Mouse (Mus musculus) hindbrain, embryonic 11.5 days (tissue): ENCODE measurements around the gene Naglu. TPM values are rescaled to one million over a fixed set of nuclear protein-coding genes. Genes with fewer than 3 reads are reported as not detected.
"Not testable (repeated sequence)": the region's sequence is repeated elsewhere in the genome, so short reads cannot be mapped to it uniquely, and the experiment has no call there.

Source experiments
- ATAC-seq: fragments of 200-750 bp; cut with Nextera tagmentation; 2 replicates; pipeline ENCODE4 v1.8.0; 2017; ENCODE audit warnings: mild to moderate bottlenecking, moderate TSS enrichment, moderate library complexity; ENCODE audit not compliant: low FRiP score
- DNase-seq: peaks from one replicate; pipeline ENCODE4 v3.0.0-alpha.2; 2015; ENCODE audit warnings: low spot score
- H3K27ac ChIP-seq: fragments of 300-500 bp; sonication (generic); 2 replicates; pipeline ENCODE4 v1.5.1; 2014; ENCODE audit warnings: mild to moderate bottlenecking, low read depth, low read length
- H3K27me3 ChIP-seq: fragments of 300-500 bp; sonication (generic); 2 replicates; pipeline ENCODE4 v1.6.1; 2014; ENCODE audit warnings: mild to moderate bottlenecking, low read length, moderate library complexity, mixed read lengths; ENCODE audit not compliant: control insufficient read depth, insufficient read depth
- H3K36me3 ChIP-seq: fragments of 300-500 bp; sonication (generic); 2 replicates; pipeline ENCODE4 v1.6.1; 2014; ENCODE audit warnings: mild to moderate bottlenecking, low read length, moderate library complexity, mixed read lengths; ENCODE audit not compliant: control insufficient read depth, insufficient read depth
- H3K4me1 ChIP-seq: fragments of 300-500 bp; sonication (generic); replicated peaks from 2 replicates; pipeline ENCODE4 v1.6.1; 2014; ENCODE audit warnings: low read length, mixed read lengths; ENCODE audit not compliant: control insufficient read depth, insufficient read depth
- H3K4me2 ChIP-seq: fragments of 300-500 bp; sonication (generic); replicated peaks from 2 replicates; pipeline ENCODE4 v1.6.1; 2014; ENCODE audit warnings: mild to moderate bottlenecking, low read depth, low read length
- H3K4me3 ChIP-seq: fragments of 300-500 bp; sonication (generic); 2 replicates; pipeline ENCODE4 v1.5.1; 2014; ENCODE audit warnings: low read depth, low read length
- H3K9ac ChIP-seq: fragments of 300-500 bp; sonication (generic); 2 replicates; pipeline ENCODE4 v1.6.1; 2014; ENCODE audit warnings: low read depth, low read length
- H3K9me3 ChIP-seq: fragments of 300-500 bp; sonication (generic); 2 replicates; pipeline ENCODE4 v1.6.1; 2016; ENCODE audit warnings: low read length; ENCODE audit not compliant: control insufficient read depth
- WGBS: fragments of 180-500 bp; shearing (Covaris S2); extraction: QIAGEN DNeasy Blood & Tissue Kit; methylation state at CpG from one replicate; pipeline ENCODE4 v1.1.7; 2014; 5-methylcytosine and 5-hydroxymethylcytosine counted together
- polyA plus RNA-seq: library from polyadenylated mRNA; unstranded; fragments of >200 nt; fragmentation: Nextera tagmentation; extraction: Ambion mirVana; gene quantifications from 2 replicates; pipeline ENCODE4 v1.2.1, GENCODE M21; 2014

The Naglu gene
- polyA plus RNA-seq, 1 experiment from 2014 or later = 5.8 TPM

GRCm38 (mm10) chr11:101119131-101119760 lies 49.4 kb downstream of the Naglu start:
- DNase-seq = no peak
- peak overlapping the region; percentile 83 for H3K9ac ChIP-seq

GRCm38 (mm10) chr11:101119761-101120544 lies 50.1 kb downstream of the Naglu start, which contains the start of the genes Retreg3 and Tubg1:
Retreg3 (minus strand) TSS chr11:101119893.
Tubg1 (plus strand) TSS chr11:101119938.
- no peaks in the 10 kb centered on the region for H3K27me3 ChIP-seq
- H3K36me3 ChIP-seq = peaks cover 5% of the 10 kb centered on the region; the same call in 1 of the 2 replicates
- DNase-seq (peak; percentile 100), ATAC-seq (peak; percentile 94)
- H3K27ac ChIP-seq = peak within 1 kb of the TSS; percentile 85
- H3K4me2 ChIP-seq = peak within 1 kb of the TSS; percentile 92
- H3K9ac ChIP-seq = peak within 1 kb of the TSS; percentile 83
- under 1% methylated on average over 61 of the region's 61 CpGs for WGBS
- peak within 1 kb of the TSS; percentile 81 for H3K4me3 ChIP-seq
- H3K9me3 ChIP-seq = no peaks in the 10 kb centered on the region
- peaks cover 6% of the 10 kb centered on the region; the same call in 1 of the 2 replicates for H3K4me1 ChIP-seq

More at GRCm38 (mm10) chr11:101119131-101119760, 49.4 kb downstream of the Naglu start:
- under 1% methylated on average over 38 of the region's 39 CpGs for WGBS
- peak; percentile 73 for ATAC-seq
- Histone ChIP-seq H3K4me1 (peaks cover 6% of the 10 kb centered on the region; the same call in 1 of the 2 replicates), H3K4me3 (peak overlapping the region; percentile 81), H3K9me3 (no peaks in the 10 kb centered on the region), H3K27me3 (no peaks in the 10 kb centered on the region), H3K36me3 (peaks cover 5% of the 10 kb centered on the region; the same call in 1 of the 2 replicates), H3K27ac (peak overlapping the region; percentile 81), H3K4me2 (peak overlapping the region; percentile 92)

- Histone ChIP-seq H3K27me3 (no peaks in the 10 kb centered on the region), H3K27ac (peak overlapping the region; percentile 85), H3K4me1 (peaks cover 6% of the 10 kb centered on the region; the same call in 1 of the 2 replicates), H3K4me3 (peak overlapping the region; percentile 81), H3K9me3 (no peaks in the 10 kb centered on the region), H3K9ac (peak overlapping the region; percentile 74), H3K4me2 (peak overlapping the region; percentile 77), H3K36me3 (peaks cover 5% of the 10 kb centered on the region; the same call in 1 of the 2 replicates)
- ATAC-seq (peak; percentile 6; the same call in 1 of the 2 replicates), DNase-seq (no peak)
- 25% methylated on average over 19 of the region's 19 CpGs for WGBS
Observed at GRCm38 (mm10) chr11:101120545-101121188, 50.9 kb downstream of the Naglu start.

- H3K9ac ChIP-seq, H3K4me3 ChIP-seq, H3K9me3 ChIP-seq, H3K4me1 ChIP-seq, ATAC-seq, DNase-seq, H3K27ac ChIP-seq, H3K4me2 ChIP-seq, H3K27me3 ChIP-seq: not testable (repeated sequence)
- H3K36me3 ChIP-seq = peaks cover 16% of the 10 kb centered on the region
- WGBS = 95% methylated on average over 8 of the region's 8 CpGs
Observed at GRCm38 (mm10) chr11:101124494-101124893, 54.7 kb downstream of the Naglu start.

- not testable (repeated sequence) for ATAC-seq, DNase-seq, H3K9ac ChIP-seq, H3K4me1 ChIP-seq, H3K4me3 ChIP-seq, H3K27me3 ChIP-seq, H3K9me3 ChIP-seq, H3K27ac ChIP-seq, H3K4me2 ChIP-seq
- H3K36me3 ChIP-seq = peaks cover 16% of the 10 kb centered on the region
- WGBS = 94% methylated on average over 6 of the region's 9 CpGs
Observed at GRCm38 (mm10) chr11:101125008-101125407, 55.2 kb downstream of the Naglu start.

GRCm38 (mm10) chr11:101127075-101127474 lies 57.3 kb downstream of the Naglu start:
- ATAC-seq = no peak
- Histone ChIP-seq H3K27ac (no peak overlapping the region), H3K4me2 (no peak overlapping the region), H3K9me3 (no peaks in the 10 kb centered on the region), H3K27me3 (no peaks in the 10 kb centered on the region), H3K4me3 (no peak overlapping the region), H3K36me3 (peaks cover 16% of the 10 kb centered on the region), H3K4me1 (no peaks in the 10 kb centered on the region), H3K9ac (no peak overlapping the region)
- DNase-seq = no peak
- WGBS = 100% methylated on average over 1 of the region's 1 CpGs

Other genes starting within 250 kb of the Naglu start
- gene Stat5b, start 219.3 kb upstream of the Naglu start, polyA plus RNA-seq = 13.4 and 14.8 TPM in 2 replicates
- 1.4 and 1.8 TPM in 2 replicates for gene Stat5a, start 210.7 kb upstream of the Naglu start, polyA plus RNA-seq
- gene Stat3, start 130.5 kb upstream of the Naglu start, polyA plus RNA-seq = 25.6 and 33.3 TPM in 2 replicates
- gene Cavin1, start 99.1 kb upstream of the Naglu start, polyA plus RNA-seq = 11.9 and 13.2 TPM in 2 replicates
- 48.5 and 49.3 TPM in 2 replicates for gene Atp6v0a1, start 60.6 kb upstream of the Naglu start, polyA plus RNA-seq
- gene Hsd17b1, start 8.4 kb downstream of the Naglu start, polyA plus RNA-seq = not detected in 2 replicates
- gene Coasy, start 12.6 kb downstream of the Naglu start, polyA plus RNA-seq = 50.9 and 51.6 TPM in 2 replicates
- 57.1 and 57.3 TPM in 2 replicates for gene Mlx, start 17.3 kb downstream of the Naglu start, polyA plus RNA-seq
- 54.3 and 54.8 TPM in 2 replicates for gene Psmc3ip, start 25.4 kb downstream of the Naglu start, polyA plus RNA-seq
- 10.7 and 12.0 TPM in 2 replicates for gene Retreg3, start 49.9 kb downstream of the Naglu start, polyA plus RNA-seq
- 97.7 and 98.6 TPM in 2 replicates for gene Tubg1, start 49.9 kb downstream of the Naglu start, polyA plus RNA-seq
- 5.5 and 5.7 TPM in 2 replicates for gene Tubg2, start 85.9 kb downstream of the Naglu start, polyA plus RNA-seq
- gene Cntnap1, start 100.5 kb downstream of the Naglu start, polyA plus RNA-seq = 0.29 and 0.39 TPM in 2 replicates
- 7.7 and 8.2 TPM in 2 replicates for gene Plekhh3, start 101.3 kb downstream of the Naglu start, polyA plus RNA-seq
- 0.19 TPM in 1 of 2 replicates, not detected in the other for gene Ccr10, start 105.4 kb downstream of the Naglu start, polyA plus RNA-seq
- 11.1 and 11.5 TPM in 2 replicates for gene Ezh1, start 156.5 kb downstream of the Naglu start, polyA plus RNA-seq
- 63.0 and 71.9 TPM in 2 replicates for gene Ramp2, start 176.0 kb downstream of the Naglu start, polyA plus RNA-seq
- 117 and 119 TPM in 2 replicates for gene Vps25, start 183.7 kb downstream of the Naglu start, polyA plus RNA-seq
- 5.2 and 6.0 TPM in 2 replicates for gene Wnk4, start 190.6 kb downstream of the Naglu start, polyA plus RNA-seq
- gene Cntd1, start 209.0 kb downstream of the Naglu start, polyA plus RNA-seq = 1.3 and 1.7 TPM in 2 replicates
- gene Coa3, start 209.1 kb downstream of the Naglu start, polyA plus RNA-seq = 213 and 217 TPM in 2 replicates
- gene Becn1, start 232.3 kb downstream of the Naglu start, polyA plus RNA-seq = 166 and 178 TPM in 2 replicates
- 138 and 143 TPM in 2 replicates for gene Psme3, start 246.2 kb downstream of the Naglu start, polyA plus RNA-seq